Mouse (Mus musculus): ENCODE measurements around the gene Doc2b. TPM values are rescaled to one million over a fixed set of nuclear protein-coding genes. Genes with fewer than 3 reads are reported as not detected.

The Doc2b gene
- total RNA-seq (2015) (not detected in 2 replicates), total RNA-seq (2017) (not detected in 2 replicates)

- ATAC-seq (ENCODE audit: poor library complexity, severe bottlenecking), result no peak
Measured at GRCm38 (mm10) chr11:75796029-75796445, at the start of gene Doc2b. Gene Doc2b, minus strand, starts transcription at chr11:75796049.

DNA sequence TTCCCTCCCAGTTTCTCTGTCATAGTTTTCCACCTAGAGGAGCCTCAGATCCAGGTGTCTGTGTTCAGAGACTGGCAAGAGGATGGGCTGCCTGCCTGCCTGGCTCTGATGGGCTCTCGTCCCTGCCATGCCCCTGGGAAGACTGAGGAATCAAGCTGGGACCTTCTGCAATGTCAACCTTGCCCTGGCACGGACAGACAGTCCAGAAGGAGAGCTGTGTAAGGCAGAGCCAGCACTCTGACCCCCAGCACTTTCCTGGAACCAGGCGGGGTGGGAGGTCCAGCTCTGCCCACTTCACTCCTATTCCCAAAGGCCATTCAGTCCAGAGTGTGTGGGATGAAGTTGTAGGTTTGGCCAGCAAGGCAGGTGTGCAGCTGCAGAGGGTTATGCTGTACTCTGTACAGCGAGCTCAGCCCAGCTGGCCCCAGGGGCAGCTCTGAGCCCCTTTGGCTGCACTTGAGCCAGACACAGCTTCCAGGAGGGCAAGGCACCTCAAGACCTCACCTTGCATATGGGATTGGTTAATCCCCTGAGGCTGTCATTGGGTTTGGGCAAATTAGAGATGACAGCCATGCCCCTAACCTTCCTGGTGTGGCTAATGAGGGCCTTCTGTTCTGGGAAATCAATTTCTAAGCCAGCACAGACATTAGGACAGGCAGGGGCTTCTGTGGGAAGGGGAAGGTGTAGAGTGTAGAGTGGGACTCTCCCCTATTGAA, 47.2 kb upstream of the Doc2b start:
- ATAC-seq (ENCODE audit: poor library complexity, severe bottlenecking), result no peak

GRCm38 (mm10) chr11:75841503-75841902, 45.7 kb upstream of the Doc2b start:
- ATAC-seq (ENCODE audit: poor library complexity, severe bottlenecking), result no peak

DNA sequence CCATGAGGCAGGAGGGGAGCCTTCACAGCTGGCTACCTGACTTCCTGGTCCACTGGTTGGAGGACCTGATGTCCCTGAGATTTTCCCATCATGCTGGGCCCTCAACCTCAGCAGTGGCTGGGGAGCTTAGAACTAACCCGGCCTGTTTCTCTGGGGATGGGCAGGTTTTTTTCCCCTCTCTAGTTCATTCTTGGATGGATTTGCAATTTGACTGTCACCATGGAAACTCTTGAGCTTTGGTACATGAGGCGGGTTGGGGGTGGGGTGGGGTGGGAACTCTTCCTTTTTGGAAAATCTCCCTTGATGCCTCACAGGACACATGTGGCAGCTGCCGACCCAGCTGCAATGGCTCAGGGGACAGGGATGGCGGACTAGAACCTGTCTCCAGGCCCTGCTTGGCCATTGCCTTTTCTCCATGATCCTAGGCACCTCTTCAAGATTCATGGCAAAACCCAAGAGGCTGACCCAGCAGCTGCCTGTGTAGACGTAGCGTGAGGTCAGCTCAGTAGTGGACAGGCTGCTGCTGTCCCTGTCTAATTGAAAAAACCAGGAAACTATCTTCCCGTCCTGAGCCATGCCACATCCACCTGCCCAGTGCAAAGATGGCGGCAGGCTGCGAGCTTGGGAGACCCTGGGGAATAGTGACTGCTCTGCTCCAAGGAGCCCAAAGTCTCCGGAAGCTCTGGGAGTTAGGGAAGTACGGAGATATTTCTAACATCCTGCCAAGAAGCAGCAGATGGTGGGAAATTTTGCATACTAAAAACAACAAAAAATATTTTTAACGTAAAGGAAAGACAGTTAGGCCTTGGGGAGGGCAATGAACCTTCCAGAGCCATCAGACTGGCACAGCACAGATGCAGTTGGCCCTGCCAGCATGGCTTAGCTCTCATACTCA, 43.9 kb upstream of the Doc2b start:
- no peak for ATAC-seq (ENCODE audit: poor library complexity, severe bottlenecking)

DNA sequence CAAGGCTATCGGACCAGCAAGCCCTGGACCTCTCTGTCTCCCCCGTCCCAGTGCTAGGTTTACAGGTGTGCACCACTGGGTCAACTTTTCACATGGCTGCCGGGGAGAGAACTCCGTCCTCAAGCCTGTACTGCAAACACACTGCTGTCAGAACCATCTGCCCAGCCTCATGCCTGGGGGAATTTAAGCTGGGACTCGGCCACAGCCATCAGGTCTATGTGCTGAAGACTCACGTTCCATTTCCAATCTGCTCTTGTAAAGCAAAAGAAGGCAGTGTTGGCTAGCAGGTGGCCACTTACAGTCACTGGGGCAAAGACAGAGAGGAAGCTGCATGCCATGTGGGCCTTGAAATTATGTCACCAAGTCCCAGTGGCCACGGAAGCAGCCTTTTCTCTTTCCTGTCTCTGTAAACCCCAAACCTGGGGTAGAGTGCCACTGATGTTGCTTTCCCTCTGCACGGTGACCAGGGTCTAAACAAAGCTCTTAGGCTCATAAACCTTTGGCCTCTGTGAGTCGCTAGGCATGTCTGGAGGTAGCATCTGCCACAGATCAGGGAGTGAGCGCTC, 43.1 kb upstream of the Doc2b start:
- ATAC-seq (ENCODE audit: poor library complexity, severe bottlenecking), result no peak

DNA sequence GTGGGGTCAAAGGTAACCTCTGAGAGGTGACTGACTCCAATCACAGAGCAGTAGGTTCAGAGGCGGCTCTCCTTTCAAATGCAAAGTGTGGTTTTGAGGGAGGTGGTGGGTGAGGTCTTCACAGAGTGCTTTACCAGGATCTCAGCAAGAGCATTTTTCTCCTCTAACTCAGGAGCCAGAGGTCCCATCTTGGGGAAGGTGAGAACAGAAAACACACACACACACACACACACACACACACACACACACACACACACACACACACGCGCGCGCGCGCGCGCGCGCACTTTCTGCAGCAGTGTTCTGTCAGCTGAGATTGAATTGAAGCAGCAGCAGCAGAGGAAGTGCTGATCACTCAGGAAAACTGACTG, 40.4 kb upstream of the Doc2b start:
- ATAC-seq (ENCODE audit: poor library complexity, severe bottlenecking), result no peak

- ATAC-seq (ENCODE audit: poor library complexity, severe bottlenecking), result no peak
Measured at GRCm38 (mm10) chr11:75835587-75836239, 39.9 kb upstream of the Doc2b start.

DNA sequence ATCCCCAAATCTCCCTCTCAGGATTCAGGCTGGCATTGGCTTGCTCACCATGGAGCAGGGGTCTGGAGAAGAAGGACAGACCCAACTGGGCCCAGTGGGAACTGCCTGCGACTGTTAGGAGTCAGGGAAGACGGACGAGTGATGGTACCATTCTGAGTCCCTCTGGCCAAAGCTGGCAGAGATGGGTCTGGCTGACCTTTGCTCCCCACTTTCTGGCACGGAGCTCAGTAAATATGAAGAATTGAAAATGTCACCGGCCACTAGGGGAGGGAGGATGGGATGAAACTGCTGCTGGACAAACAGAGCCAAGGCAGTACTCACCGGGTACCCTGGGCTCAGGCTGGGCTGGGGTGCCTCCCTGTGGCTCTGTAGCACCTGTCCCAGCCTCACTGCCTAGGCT, 37.2 kb upstream of the Doc2b start:
- ATAC-seq (ENCODE audit: poor library complexity, severe bottlenecking), result no peak

- no peak for ATAC-seq (ENCODE audit: poor library complexity, severe bottlenecking)
Measured at GRCm38 (mm10) chr11:75830386-75830785, 34.5 kb upstream of the Doc2b start.

- ATAC-seq (ENCODE audit: poor library complexity, severe bottlenecking), result no peak
Measured at GRCm38 (mm10) chr11:75827414-75827813, 31.6 kb upstream of the Doc2b start.

DNA sequence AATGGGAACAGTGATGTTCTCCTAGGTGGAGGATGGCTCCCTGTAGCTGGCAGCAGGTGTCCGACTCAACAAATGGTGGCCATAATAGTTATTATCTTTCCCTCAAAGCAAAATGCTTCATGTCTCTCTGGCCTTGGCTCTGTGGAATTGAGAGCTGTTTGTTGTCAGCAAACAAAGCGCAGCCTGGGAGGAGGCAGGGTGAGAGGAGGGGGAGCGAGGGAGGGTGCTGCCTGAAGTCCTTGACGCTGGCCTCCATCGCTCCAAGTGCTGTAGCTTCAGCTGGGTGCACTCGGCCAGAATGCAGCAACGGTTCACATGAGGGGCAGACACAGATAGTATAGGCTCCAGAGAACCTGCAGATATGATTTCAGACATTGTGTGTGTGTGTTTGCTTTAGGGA, 27.7 kb upstream of the Doc2b start:
- ATAC-seq (ENCODE audit: poor library complexity, severe bottlenecking), result no peak

- ATAC-seq (ENCODE audit: poor library complexity, severe bottlenecking), result no peak
Measured at GRCm38 (mm10) chr11:75813085-75813484, 17.2 kb upstream of the Doc2b start.

- no peak for ATAC-seq (ENCODE audit: poor library complexity, severe bottlenecking)
Measured at GRCm38 (mm10) chr11:75811900-75812299, 16.1 kb upstream of the Doc2b start.

GRCm38 (mm10) chr11:75810526-75810925, 14.7 kb upstream of the Doc2b start:
- ATAC-seq (ENCODE audit: poor library complexity, severe bottlenecking), result no peak

DNA sequence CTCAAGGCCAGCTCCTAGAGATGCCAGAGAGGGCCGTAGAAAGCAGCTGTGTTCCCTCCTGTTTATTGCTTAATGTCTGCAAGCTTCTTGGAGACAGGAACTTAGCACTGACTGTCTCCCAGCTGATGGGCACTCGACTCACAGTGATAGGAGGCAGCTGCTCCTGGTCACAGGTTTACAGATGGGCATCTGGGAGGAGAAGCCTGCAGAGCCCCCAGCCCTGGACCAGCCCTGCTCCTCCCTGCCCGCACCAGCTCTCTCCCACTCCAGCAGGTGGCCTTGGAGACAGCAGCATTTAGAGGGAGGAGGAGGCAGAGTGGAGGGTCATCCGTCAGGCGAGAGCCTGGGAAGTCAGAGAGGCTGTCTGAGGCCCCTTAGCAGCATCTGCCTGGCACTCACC, 11.6 kb upstream of the Doc2b start:
- ATAC-seq (ENCODE audit: poor library complexity, severe bottlenecking), result no peak

DNA sequence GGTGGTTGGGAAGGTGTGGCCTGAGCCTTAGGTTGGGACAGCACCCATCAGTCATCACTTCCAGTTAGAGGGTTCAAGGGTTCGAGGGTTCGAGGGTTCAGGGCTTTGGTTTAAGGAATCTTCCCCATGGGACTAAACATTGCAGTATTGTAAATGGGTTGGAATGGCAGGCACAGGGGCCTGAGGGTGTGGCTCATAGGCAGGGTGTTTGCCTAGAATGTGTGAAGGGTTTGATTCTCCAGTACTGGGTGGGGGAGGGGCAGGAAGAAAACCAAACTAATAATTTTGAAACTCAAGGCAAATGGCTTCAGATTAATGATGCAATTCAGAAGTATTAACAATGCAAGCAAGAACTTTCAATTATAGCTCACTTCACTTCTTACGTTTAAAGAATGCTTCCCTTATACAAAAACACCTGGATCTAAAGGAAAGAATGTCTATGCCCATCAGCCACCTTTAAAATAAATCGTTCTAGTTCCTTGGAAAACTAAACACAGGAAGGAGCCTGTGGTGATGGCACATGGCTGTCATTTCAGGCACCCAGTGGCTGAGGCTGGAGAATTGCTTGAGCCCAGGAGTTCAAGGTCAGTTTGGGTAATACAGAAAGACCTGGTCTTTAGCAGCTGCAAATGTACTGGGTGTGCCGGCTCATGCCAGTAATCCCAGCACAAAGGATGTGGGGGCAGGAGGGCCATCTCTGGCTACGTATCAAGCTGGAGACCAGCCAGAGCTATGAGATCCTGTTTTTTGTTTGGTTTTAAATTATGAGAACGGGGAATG, 6.1 kb upstream of the Doc2b start:
- ATAC-seq (ENCODE audit: poor library complexity, severe bottlenecking), result no peak

- ATAC-seq (ENCODE audit: poor library complexity, severe bottlenecking), result no peak
Measured at GRCm38 (mm10) chr11:75801369-75801768, 5.5 kb upstream of the Doc2b start.

GRCm38 (mm10) chr11:75796536-75797246, 842 bp upstream of the Doc2b start:
- no peak for ATAC-seq (ENCODE audit: poor library complexity, severe bottlenecking)

- no peak for ATAC-seq (ENCODE audit: poor library complexity, severe bottlenecking)
Measured at GRCm38 (mm10) chr11:75795321-75795636, 570 bp downstream of the Doc2b start.
